Mouse (Mus musculus) spleen, postnatal 10 days (tissue): ENCODE measurements around the gene Gimap8.
"Not testable (repeated sequence)": the region's sequence is repeated elsewhere in the genome, so short reads cannot be mapped to it uniquely, and the experiment has no call there.

Source experiments
- DNase-seq, 2 experiments: peaks; one replicate each; pipeline ENCODE4 v3.0.0; 2021 to 2022; ENCODE audit warnings: low spot score in 2 of 2

The Gimap8 gene

DNA sequence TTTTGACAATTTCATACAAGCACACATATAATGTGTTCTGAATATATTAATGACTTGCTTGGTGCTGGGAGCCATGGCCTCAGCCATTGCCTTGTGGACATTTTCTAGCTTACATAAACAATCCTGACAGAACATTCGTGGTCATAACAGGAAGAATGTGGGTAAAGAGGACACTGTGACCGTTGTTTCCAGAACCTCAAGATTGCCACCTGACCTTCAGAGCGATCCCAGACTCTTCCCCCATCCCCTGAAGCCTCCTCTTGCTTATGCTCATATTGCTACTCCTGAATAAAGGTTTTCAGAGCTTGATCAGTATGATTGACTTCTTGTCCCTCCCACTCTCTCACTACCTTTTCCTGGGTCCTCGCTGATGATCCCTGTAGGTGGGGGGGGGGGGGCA lies 31.4 kb downstream of the Gimap8 start:
- no peak for DNase-seq

DNA sequence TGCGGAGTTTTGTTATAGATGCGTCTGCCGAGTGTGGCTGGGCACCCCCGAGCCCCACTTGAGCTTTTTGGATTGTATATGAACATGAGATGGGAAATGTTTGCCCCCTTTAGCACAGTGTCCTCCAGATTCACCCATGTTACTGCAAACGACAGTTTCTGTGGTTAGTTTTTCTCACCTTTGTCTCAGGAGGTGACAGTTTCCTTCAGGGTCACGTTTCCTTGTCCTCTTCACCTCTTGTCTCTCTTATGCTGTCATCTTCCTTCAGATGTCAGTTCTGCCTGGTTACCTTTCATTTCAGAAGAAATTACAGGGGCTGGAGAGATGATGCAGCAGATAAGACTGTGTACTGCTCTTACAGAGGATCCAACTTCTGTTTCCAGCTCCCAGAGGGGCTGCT lies 32.7 kb downstream of the Gimap8 start:
- no peak for DNase-seq

DNA sequence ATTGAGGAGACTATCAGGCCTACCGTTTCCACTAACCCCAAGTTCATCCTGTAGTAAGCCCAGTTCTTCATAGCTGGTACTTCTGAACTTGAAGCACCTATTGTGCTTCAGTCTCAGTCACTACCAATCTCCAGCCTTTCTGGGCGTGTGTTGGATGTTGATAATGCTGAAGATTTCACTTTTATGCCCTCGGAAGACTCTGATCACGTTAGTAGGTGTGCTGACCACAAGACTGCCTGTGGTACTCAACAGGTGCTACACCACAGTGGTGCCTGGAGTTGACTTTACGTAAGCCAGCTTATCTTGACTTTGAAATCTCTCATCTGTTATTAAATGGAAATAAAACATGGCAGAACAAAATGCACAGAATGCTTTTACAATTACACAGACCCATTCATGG lies 33.4 kb downstream of the Gimap8 start:
- DNase-seq: no peak

DNA sequence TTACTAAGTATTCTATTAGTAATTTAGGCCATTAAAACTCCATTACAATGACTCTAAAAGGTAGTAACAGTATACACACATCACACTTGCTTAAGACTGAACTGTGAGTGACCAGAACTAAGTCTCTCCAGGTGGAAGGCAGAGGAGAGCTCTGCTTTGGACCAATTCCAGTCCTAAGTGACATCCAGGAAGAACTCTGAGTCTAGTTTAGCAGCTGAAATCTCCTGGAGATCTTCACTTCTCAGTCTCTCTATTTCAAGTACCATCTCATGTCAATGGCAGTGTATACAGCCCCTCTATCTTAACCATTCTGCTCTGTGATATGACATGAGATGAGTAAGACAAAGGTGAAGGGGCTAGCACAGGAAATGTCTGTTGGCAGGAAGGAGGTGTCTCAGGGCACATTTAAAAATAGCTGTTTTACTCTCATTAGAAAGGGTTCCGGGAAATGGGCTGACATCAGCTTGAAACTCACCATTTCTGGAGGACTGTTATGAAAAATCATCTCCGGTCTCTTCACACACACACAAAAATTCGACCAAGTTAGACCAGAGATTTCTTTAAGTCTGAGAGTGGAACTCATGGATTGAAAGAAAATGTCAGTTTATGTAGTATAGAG lies 34.5 kb downstream of the Gimap8 start:
- DNase-seq: no peak

DNA sequence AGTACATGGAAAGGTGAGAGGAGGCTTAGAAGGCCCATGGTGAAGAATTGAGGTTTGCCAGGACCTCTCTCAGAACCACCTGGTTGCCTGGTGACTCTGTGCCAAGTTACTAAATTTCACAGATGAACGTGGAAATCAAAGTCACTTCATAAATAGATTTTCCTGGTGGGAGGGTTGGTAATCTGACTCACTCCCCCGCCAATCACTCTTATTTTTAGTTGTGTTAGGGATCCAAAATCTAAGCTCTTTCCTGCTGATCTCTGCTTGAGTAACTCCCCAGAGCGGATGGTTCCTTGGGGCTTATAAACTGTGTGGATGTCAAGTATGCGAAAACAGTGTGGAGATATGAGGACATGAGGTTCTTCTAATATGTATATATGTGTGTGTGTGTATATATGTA lies 35.2 kb downstream of the Gimap8 start:
- DNase-seq: no peak

DNA sequence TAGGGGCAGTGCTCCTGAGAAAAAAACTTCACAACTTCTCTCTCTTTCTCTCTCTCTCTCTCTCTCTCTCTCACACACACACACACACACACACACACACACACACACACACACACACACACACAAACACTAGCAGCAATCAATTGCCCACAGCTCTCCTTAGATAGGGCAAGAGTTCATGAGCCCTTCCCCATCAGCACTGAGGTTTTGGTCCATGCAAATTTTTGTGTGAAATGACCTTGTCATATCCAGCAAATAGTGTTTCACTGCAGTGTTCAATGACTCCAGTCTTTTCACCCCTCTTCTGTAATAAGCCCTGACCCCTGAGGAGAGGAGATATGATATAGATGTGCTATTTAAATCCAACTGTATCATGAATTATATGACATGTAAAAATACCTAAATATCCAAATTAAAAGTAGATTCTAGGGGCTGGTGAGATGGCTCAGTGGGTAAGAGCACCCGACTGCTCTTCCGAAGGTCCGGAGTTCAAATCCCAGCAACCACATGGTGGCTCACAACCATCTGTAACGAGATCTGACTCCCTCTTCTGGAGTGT lies 36.3 kb downstream of the Gimap8 start:
- not testable (repeated sequence) for DNase-seq

DNA sequence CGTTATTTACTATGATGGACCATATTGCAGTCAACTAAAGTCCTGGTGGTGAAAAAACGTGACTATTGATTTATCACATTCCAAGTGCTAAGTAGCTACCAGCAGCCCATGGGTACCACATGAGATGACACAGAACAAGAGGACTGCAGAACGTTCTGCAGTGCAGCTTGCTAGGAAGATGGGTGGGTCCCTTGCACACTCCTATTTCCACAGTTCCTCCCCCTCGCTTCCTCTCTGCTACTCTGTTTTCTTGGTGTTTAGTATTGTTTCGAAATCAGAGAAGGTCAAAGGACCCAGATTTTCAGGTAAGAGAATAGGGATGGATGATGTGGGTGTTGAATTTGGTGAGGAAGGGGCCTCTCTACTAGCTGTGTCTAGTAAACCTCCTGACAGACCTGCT lies 37.3 kb downstream of the Gimap8 start, which contains the start of gene Gimap4:
Gene Gimap4, plus strand, starts transcription at position 231 of the 400 bp plus-strand sequence.
- DNase-seq: no peak

DNA sequence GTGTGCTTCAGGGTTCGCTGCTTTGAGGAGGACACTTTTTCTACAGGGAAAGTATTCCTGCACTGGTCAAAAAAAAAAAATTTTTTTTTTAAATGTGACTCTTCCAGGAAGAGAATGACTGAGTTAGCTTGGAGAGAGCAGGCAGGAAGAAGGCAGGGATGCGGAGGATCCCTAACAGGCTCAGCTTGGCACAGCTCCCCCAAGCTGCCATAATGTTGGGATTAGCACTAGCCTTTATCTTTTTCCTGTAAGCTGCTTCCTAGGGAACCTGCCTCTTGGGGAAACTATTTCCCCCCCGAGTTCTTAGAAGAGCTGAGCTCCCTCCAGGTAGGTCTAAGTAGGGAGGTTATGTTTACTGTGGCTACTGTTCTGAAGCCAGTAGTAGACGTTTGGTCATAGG lies 37.8 kb downstream of the Gimap8 start:
- DNase-seq: no peak

DNA sequence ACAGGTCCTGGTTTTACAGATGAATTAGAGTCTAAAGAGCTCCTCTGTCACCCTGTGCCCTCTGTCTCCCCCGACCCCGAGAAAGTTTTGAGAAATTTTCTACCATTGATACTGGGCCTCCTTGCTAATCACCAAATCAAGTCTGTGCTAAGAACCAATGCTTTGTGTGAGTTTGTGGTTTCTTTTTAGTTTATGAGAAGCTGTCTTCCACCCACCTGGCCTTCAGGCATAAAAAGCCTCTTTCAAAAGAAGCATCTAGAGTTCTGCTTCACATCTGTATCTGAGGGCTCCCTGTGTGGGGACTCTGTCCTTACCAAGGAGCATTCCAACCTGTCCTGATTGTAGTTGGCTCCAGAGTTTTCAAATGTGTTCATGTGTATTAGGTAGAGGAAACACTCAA lies 38.2 kb downstream of the Gimap8 start:
- DNase-seq: no peak

DNA sequence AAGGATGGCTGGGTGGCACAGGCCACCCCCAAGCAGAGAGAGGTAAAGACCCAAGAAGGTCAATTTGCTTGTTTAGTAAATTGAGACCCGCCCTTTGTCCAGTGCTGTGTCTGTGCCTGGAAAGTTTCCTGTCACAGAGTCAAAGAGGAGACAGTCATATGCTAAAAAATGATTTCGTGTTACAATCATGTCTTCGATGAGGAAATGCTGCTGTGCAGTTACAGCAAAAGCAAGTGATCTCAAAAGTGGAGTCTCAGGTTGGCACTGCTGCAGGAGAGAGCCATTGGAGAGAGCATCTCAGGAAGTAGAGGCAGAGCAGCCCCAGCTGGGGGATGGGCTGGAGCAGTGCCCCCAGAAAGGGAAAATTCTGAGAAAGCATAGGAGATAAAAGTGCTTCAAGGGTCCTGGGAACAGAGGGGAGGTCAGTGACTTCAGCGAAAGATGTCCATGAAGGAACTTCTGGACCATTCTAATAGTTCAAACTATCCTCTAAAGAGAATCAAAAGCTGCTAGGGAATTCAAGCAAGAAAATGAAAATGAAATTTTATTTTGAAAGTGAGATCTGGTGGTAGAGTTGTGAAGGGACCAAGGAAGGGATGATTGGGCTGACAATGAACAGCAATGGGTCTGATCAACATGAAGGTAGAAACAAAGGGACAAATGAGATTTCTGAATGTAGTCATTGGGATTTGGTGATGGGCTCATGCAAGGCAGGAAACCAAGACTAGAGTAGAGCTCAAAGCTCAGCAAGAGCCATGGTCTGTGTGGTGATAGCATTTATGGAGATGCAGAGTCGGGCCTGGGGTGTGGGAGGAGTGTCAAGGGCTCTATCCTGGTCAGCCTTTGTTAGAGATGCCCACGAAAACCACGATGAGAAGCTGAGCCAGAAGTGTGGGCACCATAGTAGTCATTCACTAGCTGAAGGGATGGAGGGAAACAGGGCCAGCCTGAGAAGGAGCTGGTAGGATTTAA lies 38.9 kb downstream of the Gimap8 start:
- DNase-seq: no peak

DNA sequence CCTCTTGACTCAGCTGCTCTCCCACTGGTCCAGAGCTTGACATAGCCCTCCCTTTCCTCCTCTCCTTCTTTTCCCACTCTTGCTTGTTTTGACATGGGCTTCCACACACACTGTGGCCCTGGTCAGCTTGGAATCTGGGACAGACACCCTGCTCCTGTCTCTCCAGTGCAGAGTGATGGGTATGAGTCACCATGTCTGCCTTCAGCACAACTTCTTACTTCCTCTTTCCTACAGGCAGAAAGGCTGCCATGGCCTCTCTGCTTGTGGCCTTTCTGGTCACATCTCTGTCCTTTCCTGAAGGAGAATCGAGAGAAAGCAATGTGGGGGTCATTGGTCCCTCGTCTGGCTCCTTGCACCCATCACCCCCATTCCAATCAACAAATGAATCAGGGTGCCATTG lies 40.0 kb downstream of the Gimap8 start:
- DNase-seq: no peak

DNA sequence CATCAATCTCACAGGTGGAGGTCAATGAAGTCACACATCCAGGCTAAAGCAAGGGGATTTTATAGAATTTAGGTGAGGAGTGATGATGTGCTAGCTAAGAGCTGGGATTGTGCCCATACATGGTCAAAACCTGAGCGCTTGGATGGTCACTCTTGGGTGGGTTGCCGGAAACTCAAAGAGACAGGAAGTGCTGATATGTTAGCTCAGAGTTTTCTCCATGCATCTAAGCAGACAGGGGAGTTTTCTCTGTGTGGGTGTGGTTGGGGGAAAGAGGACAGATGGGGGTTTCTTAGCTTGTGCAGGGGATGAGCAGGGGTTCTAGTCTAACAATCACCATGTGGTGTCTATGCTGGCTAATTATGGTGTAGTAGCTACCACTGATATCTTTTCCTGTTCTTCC lies 42.3 kb downstream of the Gimap8 start:
- DNase-seq: no peak

DNA sequence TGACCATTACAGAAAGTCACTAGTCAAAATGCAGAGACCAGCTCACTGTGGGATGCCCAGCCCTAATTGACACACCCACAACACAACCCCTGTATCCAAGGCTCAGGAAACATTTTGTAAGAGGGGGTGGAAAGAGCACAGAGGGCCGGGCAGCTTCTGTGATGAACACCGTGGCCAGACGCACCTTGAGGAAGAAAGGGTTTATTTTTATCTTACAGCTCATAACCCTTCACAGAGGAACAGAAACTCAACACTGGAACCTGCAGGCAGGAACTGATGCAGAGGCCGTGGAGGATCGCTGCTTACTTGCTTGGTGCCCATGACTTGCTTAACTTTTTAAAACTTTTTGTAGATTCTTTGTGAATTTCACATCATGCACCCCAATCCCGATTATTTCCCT lies 45.9 kb downstream of the Gimap8 start:
- DNase-seq: peak in 1 of 2 experiments; percentile 44

DNA sequence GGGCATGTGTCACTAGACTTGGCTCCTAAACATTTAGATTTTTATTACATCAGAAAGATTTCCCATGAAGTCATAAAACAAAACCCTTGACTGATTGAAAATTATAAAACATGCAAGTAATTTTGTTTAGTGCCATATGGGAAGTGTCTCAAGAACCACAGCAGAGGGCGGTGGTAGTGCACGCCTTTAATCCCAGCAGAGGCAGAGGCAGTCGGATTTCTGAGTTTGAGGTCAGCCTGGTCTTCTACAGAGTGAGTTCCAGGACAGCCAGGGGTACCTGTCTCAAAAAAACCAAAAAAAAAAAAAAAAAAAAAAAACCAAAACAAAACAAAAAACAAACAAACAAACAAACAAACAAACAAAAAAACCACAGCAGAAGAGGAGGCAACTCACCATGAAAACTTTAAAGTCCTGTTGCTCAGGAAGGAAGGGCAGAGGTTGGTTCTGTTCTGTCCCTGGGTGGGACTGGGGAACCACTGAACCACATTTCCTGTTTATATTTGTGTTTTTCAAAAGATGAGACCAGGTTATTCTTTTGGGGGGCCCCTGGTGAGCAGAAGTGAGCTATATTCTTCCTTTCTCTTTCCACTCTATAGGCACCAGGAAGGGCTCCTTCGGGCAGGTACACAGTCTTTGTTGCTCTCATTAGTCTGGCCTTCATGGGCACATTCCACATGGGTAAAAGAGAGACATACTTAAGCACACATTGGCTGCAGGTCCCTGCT lies 50.0 kb downstream of the Gimap8 start:
- DNase-seq: no peak

DNA sequence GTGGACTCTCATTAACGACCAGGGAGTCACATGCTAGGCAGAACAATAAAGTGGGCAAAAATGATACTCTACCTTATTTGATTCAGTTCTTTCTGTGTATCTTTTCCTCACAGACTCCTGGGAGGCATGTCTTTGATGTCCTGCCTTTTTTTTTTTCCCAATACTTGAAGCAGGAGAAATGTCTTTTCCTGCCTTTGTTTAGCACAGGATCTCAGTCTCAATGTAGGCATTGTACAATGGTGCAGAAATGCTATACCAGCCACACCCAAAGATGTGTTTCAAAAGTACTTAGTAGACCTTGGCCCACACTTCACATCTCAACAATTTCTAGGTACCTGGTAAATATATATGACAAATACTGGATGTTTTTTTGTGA lies 50.5 kb downstream of the Gimap8 start:
- no peak for DNase-seq

DNA sequence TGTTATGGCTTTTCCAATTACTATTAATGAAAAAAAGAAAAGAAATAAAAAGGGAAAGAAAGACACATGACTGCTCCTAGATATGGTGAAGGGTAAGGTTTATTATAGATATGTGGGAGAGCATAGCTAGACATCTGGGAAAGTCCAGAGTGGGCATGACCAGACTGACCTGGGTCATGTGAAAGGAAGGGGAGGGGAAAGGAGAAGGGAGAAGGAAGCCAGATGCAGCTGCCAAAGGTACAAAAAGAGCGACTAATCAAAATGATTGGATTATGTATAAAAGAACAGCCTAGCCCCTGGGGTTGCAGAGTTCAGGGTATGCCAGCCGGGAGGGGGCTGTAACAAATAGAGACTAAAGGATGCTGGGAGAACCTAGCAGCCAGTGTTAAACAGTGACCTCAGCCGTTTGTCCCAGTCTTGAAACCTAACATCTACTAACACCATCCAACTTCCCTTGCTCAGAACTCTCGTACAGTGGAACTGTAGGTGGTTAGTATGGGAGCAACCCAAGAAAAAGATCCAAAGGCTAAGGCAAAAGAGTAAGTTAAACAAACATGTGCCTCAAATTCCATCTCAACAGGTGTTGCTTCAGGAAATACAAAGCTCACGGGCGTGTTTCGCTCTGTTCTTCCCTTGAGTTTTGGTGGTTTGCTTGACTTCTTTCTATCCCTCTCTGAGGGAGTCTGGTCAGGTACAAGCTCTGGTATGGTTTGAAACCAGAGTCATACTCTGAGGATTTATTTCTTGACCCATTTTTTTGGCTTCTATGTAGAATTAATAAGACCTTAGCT lies 51.2 kb downstream of the Gimap8 start:
- DNase-seq: peak in 1 of 2 experiments; percentile 10

DNA sequence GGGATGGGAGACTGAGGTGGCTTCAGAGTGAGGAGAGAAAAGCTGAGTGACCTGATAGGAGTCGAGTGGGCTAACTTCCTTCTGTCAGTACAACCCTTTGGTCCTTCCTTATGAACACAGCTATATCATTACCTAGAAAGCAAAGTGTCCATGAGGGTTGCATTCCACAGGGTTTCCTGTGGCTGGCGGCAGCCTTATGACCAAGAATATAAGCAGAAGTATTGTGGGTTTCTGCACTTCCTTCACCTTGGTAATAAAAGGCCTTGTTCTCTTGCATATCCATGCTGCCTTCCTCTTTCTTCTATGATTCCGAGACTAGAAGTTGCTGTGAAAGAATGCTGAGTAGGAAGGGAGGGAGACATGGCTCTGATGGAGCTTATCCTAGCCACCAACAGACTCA lies 51.9 kb downstream of the Gimap8 start:
- no peak for DNase-seq

DNA sequence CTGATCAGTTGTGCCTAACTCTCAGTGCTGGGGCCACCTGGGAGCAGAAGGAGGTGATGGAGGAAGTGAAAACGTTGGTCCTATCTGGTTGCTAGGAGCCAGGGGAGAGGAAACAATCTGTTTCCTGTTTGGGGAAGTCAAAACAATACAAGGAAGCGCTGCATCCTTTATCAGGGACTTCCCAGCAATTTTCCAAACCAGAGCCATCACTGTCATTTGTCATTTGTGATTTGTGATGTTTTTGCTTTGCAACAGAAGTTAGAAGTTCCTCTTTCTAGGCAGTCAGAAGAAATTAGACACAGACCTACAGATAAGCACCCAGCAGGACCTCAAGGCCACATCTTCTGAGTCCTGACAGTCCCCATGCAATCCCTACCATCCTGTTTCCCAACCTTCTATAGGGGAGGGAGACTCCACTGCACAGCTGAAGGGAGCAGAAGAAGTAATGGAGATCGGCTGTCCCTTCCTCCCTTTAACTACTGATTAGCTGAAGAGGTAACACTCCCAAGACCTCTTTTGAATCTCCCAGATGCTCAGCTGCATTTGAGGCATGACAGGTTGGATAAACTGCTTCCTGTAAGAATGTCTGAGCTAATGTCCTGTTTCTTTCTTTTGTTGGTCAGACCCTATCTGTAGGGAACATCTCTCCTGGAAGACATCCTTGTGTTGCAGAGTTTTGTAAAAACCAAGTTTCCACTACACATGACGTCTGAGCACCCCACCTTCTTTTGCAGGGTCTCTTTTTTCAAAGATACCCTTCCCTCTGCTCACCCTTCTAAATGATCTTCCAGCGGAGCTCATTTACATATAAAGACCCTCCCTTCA lies 53.4 kb downstream of the Gimap8 start:
- peak in 1 of 2 experiments; percentile 49 for DNase-seq

DNA sequence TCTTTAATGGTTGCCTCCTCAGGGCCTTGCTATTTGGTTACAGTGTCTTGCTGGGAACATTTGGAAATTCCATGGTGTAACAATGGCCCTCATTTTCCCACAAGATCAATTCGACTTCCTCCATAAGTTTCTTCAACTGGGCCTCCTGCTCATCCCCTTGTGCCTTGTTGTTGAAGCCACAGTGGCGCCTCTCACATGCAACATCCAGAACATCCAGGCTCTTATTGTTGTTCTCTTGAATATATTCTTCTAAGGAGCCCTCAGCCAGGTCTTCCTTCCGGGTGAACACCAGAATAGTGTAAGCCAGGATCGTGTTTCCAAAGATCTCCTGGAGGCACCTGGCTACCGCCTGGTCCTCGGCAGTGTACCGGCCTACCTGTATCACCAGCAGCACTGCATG lies 55.1 kb downstream of the Gimap8 start:
- no peak for DNase-seq

DNA sequence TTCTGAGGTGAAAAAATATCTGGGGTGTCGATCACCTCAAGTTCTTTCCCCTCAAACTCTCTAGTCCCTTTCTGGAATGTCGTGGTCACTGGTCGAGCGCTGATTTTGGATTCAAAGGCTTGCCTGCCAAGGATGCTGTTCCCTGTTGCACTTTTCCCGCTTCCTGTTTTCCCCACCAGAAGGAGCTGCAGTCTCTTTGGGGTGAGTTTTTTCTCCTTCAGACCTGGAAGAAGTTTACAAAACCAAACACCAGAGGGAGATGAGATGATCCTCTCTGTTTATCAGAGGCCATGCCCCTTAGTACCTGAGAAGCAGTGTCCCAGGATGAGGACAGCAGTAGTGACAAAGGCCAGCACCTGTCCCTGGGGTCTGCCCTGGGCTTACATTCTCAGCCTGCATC lies 55.6 kb downstream of the Gimap8 start:
- no peak for DNase-seq
